Mouse (Mus musculus): ENCODE results near the gene Mdh1b.
A peak's percentile ranks its signal among the peaks of the same experiment; 100 is the strongest.

The Mdh1b gene

DNA sequence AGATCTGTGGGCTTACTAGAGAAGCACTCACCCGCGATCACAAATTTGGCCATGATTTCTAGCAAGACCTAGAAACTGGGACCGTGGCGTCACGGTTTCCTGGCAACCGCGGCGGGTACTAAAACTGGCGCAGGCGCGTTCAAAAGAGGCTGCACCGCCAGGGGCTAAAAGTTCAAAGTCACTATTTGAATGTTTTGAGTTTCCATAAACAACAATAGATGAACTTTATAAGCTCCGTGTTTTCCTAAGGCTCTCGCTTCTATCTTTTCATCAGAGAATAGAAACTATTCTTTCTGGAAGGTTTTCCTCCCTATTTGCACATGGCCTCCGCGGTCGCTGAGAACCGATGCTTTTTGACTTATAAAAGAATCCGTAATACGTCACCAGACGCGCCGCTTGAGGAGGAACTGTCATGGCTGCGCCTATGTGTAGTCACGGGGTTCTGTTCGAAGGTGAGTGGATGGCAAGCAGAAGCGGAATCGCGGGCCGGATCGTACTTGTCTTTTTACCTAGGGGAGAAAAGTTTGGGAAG lies at the start of gene Mdh1b, which contains the start of gene Fastkd2:
Gene Mdh1b, minus strand, starts transcription at position 79 of the 532 bp plus-strand sequence.
Gene Fastkd2, plus strand, starts transcription at position 375 of the 532 bp plus-strand sequence.
- peak; percentile 30; the same call in 1 of the 2 replicates for TF ChIP-seq GATA4 (IDR thresholded peaks at IDR 0.05; ENCODE audit: insufficient replicate concordance, low read length)

DNA sequence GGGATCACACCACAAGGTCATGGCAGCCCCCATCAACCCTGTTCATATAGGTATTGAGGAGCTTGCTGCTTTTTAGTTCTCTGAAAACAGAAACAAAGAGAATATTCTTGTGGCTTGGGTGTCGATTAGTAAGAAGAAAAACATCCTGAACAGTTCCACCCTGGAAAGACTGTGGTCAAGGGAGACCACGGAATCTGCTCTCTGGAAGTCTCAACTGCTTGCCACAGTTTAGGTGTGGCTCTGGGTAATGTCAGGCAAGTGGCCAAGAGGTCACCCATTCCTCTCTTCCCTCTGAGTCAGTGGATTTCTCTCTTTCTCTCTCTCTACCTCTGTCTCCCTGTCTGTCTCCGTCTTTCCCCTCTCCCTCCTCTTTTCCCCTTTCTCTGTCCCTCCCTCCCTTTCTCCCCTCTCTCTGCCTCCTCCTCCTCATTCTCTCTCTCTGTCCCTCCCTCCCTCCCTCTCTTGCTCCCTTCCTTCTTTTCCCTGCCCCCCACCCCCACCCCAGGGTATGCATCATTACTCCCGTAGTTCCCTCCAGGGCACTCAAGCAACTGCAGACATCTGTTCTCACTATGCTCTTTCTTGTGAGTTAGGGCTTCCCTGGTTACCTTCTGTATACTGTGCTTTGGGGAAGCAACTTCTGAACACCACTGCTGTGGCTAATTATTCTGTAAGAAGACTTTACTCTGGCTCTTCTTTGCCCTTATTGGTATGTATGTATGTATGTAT lies 46.9 kb upstream of the Mdh1b start:
- no peak for TF ChIP-seq GATA4 (IDR thresholded peaks at IDR 0.05; ENCODE audit: insufficient replicate concordance, low read length)

DNA sequence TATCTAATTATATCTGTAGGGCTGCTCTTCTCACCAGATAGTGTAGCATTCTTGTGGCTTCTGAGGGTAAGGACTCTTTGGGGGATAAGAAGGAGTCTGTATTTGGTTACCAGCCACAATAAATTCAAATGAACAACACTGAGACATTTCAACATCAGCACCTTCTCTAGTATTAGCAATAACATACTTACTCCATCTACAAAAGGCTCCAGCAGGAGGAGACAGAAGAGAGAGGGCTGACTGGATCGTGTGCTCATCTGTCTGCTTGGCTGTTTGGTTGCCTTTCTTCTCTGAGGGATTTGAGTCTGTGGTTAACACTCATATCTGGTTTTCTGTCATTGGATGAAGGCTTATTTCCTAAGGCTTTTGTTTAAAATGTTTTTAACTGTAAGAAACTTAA lies 46.3 kb upstream of the Mdh1b start:
- TF ChIP-seq GATA4 (IDR thresholded peaks at IDR 0.05; ENCODE audit: insufficient replicate concordance, low read length), result no peak

DNA sequence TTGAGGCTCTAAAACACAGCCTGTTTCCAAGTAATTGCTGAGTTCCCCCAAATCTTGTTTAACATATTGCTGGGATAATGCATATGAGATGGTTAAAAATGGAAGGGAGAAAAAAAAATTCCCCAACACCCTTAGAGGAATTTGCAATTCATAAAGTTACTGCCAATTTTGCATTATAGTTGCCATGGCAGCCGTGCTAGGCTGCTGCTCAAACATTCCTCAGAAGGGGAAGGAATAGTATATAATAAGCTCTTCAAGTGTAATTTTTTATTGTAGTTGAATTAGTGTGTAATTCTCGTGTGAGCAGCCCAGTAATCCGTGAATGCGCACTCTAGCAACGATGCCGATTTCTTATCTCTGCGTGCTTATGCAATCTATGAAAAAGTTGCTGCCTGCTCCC lies 40.2 kb upstream of the Mdh1b start:
- no peak for TF ChIP-seq GATA4 (IDR thresholded peaks at IDR 0.05; ENCODE audit: insufficient replicate concordance, low read length)

DNA sequence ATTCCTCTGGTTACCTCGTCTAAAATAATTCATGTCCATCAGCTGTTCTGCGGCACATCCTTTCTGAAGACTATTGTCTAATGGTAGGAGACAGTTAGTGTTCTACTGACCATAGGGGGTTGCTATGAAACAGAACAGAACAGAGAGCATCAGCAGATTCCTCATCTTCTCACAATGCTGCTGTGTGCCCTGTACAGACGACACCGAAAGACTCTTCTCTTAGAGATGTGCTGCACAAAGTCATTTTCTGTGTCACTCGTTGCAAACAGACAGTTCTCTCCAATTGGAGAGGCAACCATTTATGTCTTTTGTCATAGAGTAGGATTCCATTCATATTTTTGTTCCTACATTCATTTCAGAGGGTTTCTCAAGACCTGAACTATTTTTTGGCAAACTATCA lies 39.0 kb upstream of the Mdh1b start, which contains the start of gene 4933402D24Rik:
Gene 4933402D24Rik, minus strand, starts transcription at position 101 of the 400 bp plus-strand sequence.
- no peak for TF ChIP-seq GATA4 (IDR thresholded peaks at IDR 0.05; ENCODE audit: insufficient replicate concordance, low read length)

DNA sequence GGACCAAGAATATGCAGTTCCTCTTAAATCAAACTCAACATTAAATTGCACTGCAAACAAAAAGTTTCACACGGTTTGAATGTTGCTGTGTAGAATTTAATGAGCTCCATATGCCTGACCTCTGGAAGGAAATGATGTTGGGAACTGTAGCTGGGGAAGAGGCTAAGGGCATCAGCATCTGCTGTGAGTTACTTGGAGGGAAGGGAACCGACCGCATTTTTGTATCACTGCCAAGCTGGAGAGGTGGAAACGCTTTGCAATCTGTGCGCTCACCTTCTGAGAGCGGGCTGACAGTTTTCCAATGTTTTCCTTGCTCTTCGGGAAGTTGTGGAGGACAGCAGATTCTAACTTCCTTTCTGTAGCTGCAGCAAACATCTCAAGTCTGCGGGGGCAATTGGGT lies 38.0 kb upstream of the Mdh1b start:
- no peak for TF ChIP-seq GATA4 (IDR thresholded peaks at IDR 0.05; ENCODE audit: insufficient replicate concordance, low read length)

DNA sequence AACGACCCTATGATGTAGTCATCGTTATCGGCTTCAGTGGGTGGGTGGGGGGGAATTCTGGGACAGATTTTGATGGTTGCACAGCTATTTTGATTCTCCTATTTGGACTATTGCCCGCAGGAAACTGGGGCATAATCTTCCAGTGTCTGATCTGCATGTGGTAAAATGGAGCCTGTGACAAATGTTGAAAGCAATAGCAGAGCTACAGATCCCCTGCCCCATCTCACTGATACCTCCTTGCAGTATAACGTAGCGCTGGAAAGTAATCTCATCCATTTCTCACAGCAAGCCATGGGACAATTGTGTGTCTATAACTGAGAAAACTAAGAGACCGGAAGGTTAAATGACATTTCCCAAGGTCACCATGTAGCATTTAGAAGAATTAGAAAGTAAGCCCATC lies 34.3 kb upstream of the Mdh1b start:
- TF ChIP-seq GATA4 (IDR thresholded peaks at IDR 0.05; ENCODE audit: insufficient replicate concordance, low read length), result no peak

DNA sequence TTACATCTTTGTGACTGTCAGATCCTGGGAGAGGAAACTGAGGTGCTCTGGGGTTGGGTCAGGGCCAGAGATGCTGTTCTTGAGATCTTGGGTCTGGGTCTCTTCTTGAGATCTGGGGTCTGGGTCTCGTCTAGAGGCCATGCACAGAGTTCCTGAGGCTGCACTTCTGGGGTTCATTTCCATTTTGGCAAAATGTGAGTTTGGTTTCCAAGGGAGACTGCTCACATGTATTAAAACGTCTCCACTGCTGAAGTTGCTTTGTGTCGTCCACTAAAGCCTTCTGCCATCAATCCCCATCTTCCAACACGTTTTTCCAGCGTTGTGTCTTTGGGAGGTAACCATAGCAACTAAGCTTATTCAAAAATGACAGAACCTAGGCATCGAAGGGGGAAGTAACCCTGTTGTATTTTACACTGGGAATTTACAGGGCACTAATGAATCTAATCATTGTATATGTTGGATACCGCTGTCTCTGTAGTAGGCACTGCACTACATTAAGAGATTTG lies 33.8 kb upstream of the Mdh1b start:
- TF ChIP-seq GATA4 (IDR thresholded peaks at IDR 0.05; ENCODE audit: insufficient replicate concordance, low read length), result no peak

DNA sequence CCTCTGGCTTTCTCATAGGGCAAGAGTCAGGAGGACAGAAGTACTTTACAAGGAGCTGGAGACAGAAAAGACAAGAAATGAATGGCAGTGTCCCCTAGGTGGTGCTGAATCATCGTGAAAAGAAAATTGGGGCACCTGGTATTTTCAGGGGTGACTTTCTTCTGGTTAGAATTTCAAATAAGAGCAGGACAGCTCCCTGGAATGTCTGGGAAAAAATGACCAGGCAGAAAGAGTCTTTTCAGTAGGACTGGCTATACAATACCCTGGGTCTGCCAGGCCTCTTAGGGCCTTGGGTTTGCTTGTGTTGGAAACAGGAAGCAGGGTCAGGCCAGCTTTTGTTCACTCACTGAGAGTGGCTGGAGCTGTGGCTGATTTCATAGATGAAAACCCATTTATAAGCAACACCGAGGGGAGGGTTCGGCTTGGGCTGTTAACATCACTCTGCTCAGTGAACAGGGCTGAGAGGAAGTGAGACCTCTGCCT lies 33.1 kb upstream of the Mdh1b start:
- no peak for TF ChIP-seq GATA4 (IDR thresholded peaks at IDR 0.05; ENCODE audit: insufficient replicate concordance, low read length)

DNA sequence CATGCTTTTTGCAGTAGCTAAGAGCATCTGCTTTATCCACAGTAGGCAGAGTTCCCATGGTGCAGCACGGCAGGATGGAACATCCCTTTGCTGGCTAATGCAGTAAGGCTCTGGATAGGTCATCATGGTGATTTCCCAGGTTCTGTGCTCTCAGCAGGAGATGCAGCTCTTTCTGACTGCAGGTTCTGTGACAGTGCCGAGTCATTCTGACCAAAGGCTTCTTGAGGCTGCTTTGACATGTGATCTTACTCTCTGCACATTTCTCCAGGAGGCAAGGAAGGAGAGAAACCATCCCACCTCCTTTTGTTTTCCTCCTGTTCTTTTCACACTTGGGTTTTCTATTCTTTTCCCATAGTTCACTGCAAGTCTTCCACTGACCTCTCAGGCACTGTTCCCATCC lies 25.9 kb upstream of the Mdh1b start:
- TF ChIP-seq GATA4 (IDR thresholded peaks at IDR 0.05; ENCODE audit: insufficient replicate concordance, low read length), result no peak

DNA sequence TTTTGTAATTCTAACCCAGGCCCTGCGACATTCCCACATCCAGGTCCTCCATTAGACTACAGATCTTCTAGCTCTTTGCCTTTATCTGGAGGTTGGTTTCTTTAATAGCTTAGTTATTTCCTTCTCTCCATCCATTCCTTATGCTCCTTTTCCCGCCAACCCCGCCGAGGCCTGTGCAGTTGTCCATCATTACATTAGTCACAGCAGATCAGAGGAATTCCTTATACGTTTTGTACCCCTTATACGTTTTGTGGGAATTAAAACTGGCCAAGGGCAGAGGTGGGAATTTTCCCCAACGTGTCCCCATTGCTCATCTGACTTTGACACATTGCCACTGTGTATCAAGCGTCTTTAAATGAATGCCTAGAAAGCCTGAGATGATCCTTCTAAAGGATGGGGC lies 322 bp downstream of the Mdh1b start:
- no peak for TF ChIP-seq GATA4 (IDR thresholded peaks at IDR 0.05; ENCODE audit: insufficient replicate concordance, low read length)

DNA sequence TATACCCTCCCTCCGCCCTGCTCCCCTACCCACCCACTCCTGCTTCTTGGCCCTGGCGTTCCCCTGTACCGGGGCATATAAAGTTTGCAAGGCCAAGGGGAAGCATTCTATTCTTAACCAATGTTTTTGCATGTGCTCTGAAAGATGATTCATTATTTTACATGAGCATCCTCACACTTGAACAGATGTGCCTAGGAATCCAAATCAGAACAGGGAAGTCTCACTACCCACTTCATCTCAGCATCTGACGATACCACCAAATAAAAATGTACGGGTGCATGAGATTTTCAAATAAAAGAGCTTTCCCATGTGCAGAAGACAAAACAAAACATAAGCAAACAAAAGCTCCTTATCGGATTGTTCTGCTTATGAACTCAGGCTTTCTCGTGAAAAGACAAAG lies 10.0 kb downstream of the Mdh1b start:
- TF ChIP-seq GATA4 (IDR thresholded peaks at IDR 0.05; ENCODE audit: insufficient replicate concordance, low read length), result no peak

DNA sequence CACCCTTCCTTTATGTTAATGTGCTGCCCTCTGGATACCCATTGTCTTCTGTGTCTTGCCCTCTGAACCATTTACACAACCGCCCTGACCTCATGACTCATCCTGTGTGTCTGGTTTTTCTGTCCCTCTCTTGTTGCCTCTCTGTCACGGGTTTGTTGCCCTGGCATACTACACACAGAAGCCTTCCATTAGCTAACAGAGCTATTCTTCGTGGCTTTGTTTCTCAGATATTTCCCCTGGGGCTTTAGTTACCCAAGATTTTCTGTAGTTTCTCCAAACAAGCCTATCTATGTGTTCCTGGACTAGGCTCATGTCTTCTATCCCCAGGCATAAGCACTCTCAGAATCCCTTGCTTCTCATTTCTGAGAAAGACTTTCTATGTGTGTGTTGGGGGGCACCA lies 21.2 kb downstream of the Mdh1b start:
- TF ChIP-seq GATA4 (IDR thresholded peaks at IDR 0.05; ENCODE audit: insufficient replicate concordance, low read length), result no peak

DNA sequence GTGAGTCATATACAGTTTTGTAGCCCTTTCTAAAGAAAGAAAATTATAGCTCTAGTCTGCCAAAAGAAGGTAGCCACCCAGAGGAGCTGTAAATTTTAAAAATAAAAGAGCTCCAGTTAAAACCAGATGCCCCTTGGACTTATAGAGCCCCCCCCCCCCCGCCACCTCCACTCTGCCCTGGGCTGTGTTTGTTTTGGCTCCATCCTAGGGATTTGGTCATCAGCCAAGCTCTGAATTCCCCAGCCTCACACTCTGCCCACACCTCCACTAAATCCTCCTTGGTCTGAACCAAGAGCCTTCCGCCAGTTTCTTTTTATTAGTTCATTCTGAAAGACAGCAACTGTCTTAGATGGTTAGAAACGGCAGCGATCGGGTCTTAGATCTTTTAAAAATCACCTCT lies 24.4 kb downstream of the Mdh1b start:
- TF ChIP-seq GATA4 (IDR thresholded peaks at IDR 0.05; ENCODE audit: insufficient replicate concordance, low read length), result no peak

DNA sequence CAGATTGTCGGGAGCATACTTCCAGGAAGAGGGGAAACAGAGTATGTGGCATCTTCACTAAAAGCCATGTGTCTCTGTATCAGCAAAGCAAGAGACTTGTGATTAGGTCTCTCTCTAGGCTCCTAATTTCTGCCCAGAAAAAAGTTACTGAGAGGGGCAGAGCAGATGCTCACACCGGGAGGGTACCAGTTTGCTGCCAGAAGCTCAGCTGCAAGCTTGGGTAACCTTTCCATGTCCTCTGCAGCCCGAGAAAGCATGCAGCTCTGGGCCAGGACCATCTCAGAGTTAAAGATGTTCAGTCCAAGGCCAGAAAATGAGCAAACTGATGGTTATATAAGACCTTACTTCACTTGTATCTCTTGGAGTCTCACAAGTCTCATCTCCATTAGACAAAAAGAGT lies 33.3 kb downstream of the Mdh1b start:
- TF ChIP-seq GATA4 (IDR thresholded peaks at IDR 0.05; ENCODE audit: insufficient replicate concordance, low read length), result no peak

DNA sequence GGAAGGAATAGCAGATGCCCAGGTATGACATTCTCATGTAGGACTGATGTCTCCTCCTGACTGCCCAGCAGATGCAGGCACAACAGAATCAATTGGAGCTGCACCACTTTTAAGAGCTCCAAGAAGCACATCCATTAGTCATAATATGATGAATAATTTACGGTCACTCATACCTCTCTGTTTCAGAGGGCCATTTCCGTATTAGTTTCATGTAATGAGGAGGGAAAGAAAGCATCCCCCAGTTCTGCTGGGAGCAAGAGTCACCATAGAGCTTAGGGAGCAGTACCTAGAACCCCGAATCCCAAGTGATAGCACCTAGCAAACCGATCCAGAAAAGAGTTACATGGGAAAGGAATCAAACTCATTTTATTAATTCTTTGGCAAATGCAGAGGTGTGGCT lies 43.3 kb downstream of the Mdh1b start, which contains the start of gene Dytn:
Gene Dytn, minus strand, starts transcription at position 101 of the 400 bp plus-strand sequence.
- TF ChIP-seq GATA4 (IDR thresholded peaks at IDR 0.05; ENCODE audit: insufficient replicate concordance, low read length), result no peak

All from liver, adult (tissue).